In genomic region chr11:36045681-36046276, GRCm38 (mm10) we compare ENCODE assay signal across 8 mouse cellular contexts.
A peak's percentile ranks its signal among the peaks of the same experiment; 100 is the strongest.
DNase-seq lines count a peak whose midpoint lies in the region; ATAC-seq lines count a peak whose summit lies in the region.

No protein-coding gene starts in this region.

- peak overlapping the region; percentile 81 for H3K27ac ChIP-seq in limb, embryonic 10.5 days
- 0 out of 2 replicates have a peak overlapping the region, but pooled peaks have one; percentile 46 for H3K27ac ChIP-seq in midbrain, embryonic 12.5 days (replicated peaks)

- peak overlapping the region; percentile 57 for H3K4me3 ChIP-seq in limb, embryonic 10.5 days
- H3K4me3 ChIP-seq in midbrain, embryonic 12.5 days: peak overlapping the region; percentile 42

- WGBS in limb, embryonic 10.5 days: 3% methylated on average over 13 of the region's 13 CpGs
- 2% methylated on average over 13 of the region's 13 CpGs for WGBS in midbrain, embryonic 12.5 days

- no peaks in the 10 kb centered on the region for H3K9me3 ChIP-seq in limb, embryonic 10.5 days (replicated peaks)
- no peaks in the 10 kb centered on the region for H3K9me3 ChIP-seq in midbrain, embryonic 12.5 days

- ATAC-seq in midbrain, embryonic 12.5 days (ENCODE audit: low FRiP score, low read depth): peak; percentile 66

- H3K4me2 ChIP-seq in midbrain, embryonic 12.5 days (replicated peaks): peak overlapping the region; percentile 54

- peak; percentile 8 to 47 for DNase-seq in spleen, postnatal 10 days (ENCODE audit: low spot score in 2 of 2)
- DNase-seq in spleen, adult 12 weeks (ENCODE audit: low spot score): no peak
- DNase-seq in embryo, embryonic 10 days (ENCODE audit: low spot score): peak; percentile 92
- peak; percentile 31 for DNase-seq in gastrocnemius, postnatal 25 days
- DNase-seq in kidney, adult 11 months: peak; percentile 49
- peak; percentile 87 for DNase-seq in limb, embryonic 10.5 days (ENCODE audit: low spot score)
- peak; percentile 14 for DNase-seq in splenic B cell, adult 2 months (ENCODE audit: low read depth, low spot score)

- H3K4me1 ChIP-seq in limb, embryonic 10.5 days: no peaks in the 10 kb centered on the region
- H3K4me1 ChIP-seq in midbrain, embryonic 12.5 days: peaks cover 18% of the 10 kb centered on the region

- no peaks in the 10 kb centered on the region for H3K36me3 ChIP-seq in limb, embryonic 10.5 days
- peaks cover 13% of the 10 kb centered on the region; the same call in 1 of the 2 replicates for H3K36me3 ChIP-seq in midbrain, embryonic 12.5 days
- H3K36me3 ChIP-seq in splenic B cell, adult 2 months (ENCODE audit: control insufficient read depth, insufficient read depth, low read length, poor library complexity, severe bottlenecking): no peaks in the 10 kb centered on the region

- H3K9ac ChIP-seq in midbrain, embryonic 12.5 days (replicated peaks): peak overlapping the region; percentile 51; the same call in 1 of the 2 replicates

- H3K27me3 ChIP-seq in limb, embryonic 10.5 days (ENCODE audit: low read depth, poor library complexity, severe bottlenecking): peaks cover 24% of the 10 kb centered on the region
- H3K27me3 ChIP-seq in midbrain, embryonic 12.5 days: peaks cover 21% of the 10 kb centered on the region
- H3K27me3 ChIP-seq in splenic B cell, adult 2 months (ENCODE audit: control insufficient read depth, insufficient read depth, low read length, poor library complexity, severe bottlenecking): no peaks in the 10 kb centered on the region
